Mouse (Mus musculus) limb, embryonic 15.5 days (tissue): Measurements from ENCODE around the gene Chaf1b. TPM values are rescaled to one million over a fixed set of nuclear protein-coding genes. Genes with fewer than 3 reads are reported as not detected.

Experiments used
- ATAC-seq: fragments of 200-750 bp; cut with Nextera tagmentation; 2 replicates; pipeline ENCODE4 v1.8.0; 2017; ENCODE audit warnings: low read depth, moderate TSS enrichment; ENCODE audit not compliant: insufficient number of reproducible peaks, low FRiP score, low TSS enrichment
- H3K27ac ChIP-seq: fragments of 300-500 bp; sonication (generic); 2 replicates; pipeline ENCODE4 v1.5.1; 2015; ENCODE audit warnings: moderate library complexity, mild to moderate bottlenecking, inconsistent platforms
- H3K27me3 ChIP-seq: fragments of 300-500 bp; sonication (generic); 2 replicates; pipeline ENCODE4 v1.6.1; 2015; ENCODE audit warnings: inconsistent platforms
- H3K36me3 ChIP-seq: fragments of 300-500 bp; sonication (generic); 2 replicates; pipeline ENCODE4 v1.6.1; 2015; ENCODE audit warnings: inconsistent platforms
- H3K4me1 ChIP-seq: fragments of 300-500 bp; sonication (generic); 2 replicates; pipeline ENCODE4 v1.6.1; 2015; ENCODE audit warnings: inconsistent platforms
- H3K4me2 ChIP-seq: fragments of 300-500 bp; sonication (generic); 2 replicates; pipeline ENCODE4 v1.6.1; 2015; ENCODE audit warnings: mild to moderate bottlenecking, inconsistent platforms
- H3K4me3 ChIP-seq: fragments of 300-500 bp; sonication (generic); 2 replicates; pipeline ENCODE4 v1.5.1; 2015; ENCODE audit warnings: mild to moderate bottlenecking, inconsistent platforms
- H3K9ac ChIP-seq: fragments of 300-500 bp; sonication (generic); 2 replicates; pipeline ENCODE4 v1.6.1; 2015; ENCODE audit warnings: inconsistent platforms
- H3K9me3 ChIP-seq: fragments of 300-500 bp; sonication (generic); 2 replicates; pipeline ENCODE4 v1.6.1; 2016; ENCODE audit warnings: inconsistent platforms
- WGBS: fragments of 180-500 bp; shearing (Covaris S2); methylation state at CpG from one replicate; pipeline ENCODE4 v1.1.7; 2015; 5-methylcytosine and 5-hydroxymethylcytosine counted together
- polyA plus RNA-seq: library from polyadenylated mRNA; unstranded; fragments of >200 nt; fragmentation: Nextera tagmentation; extraction: Ambion mirVana; gene quantifications from 2 replicates; pipeline ENCODE4 v1.2.1, GENCODE M21; 2015

Chaf1b gene
- polyA plus RNA-seq: 55.7 and 56.7 TPM in 2 replicates

GRCm38 (mm10) chr16:93883423-93884085 is at the start of gene Chaf1b:
Gene Chaf1b (plus strand): TSS chr16:93883901.
- Histone ChIP-seq H3K27me3 (no peaks in the 10 kb centered on the region), H3K4me2 (peak within 1 kb of the TSS; percentile 86), H3K4me1 (peaks cover 16% of the 10 kb centered on the region), H3K9ac (peak within 1 kb of the TSS; percentile 67), H3K27ac (peak within 1 kb of the TSS; percentile 50; the same call in 1 of the 2 replicates), H3K4me3 (peak within 1 kb of the TSS; percentile 85), H3K9me3 (no peaks in the 10 kb centered on the region), H3K36me3 (peaks cover 9% of the 10 kb centered on the region)
- ATAC-seq: peak; percentile 91
- under 1% methylated on average over 54 of the region's 54 CpGs for WGBS

GRCm38 (mm10) chr16:93834076-93834475 is 49.6 kb upstream of the Chaf1b start:
- H3K36me3 ChIP-seq: no peaks in the 10 kb centered on the region
- 90% methylated on average over 2 of the region's 2 CpGs for WGBS
- H3K9ac ChIP-seq: no peak overlapping the region
- H3K27ac ChIP-seq: no peak overlapping the region
- no peaks in the 10 kb centered on the region for H3K9me3 ChIP-seq
- no peak overlapping the region for H3K4me3 ChIP-seq
- H3K4me1 ChIP-seq: peaks cover 13% of the 10 kb centered on the region
- H3K27me3 ChIP-seq: no peaks in the 10 kb centered on the region
- H3K4me2 ChIP-seq: no peak overlapping the region
- no peak for ATAC-seq

- H3K4me2 ChIP-seq: no peak overlapping the region
- no peaks in the 10 kb centered on the region for H3K9me3 ChIP-seq
- H3K27me3 ChIP-seq: no peaks in the 10 kb centered on the region
- H3K4me1 ChIP-seq: no peaks in the 10 kb centered on the region; the same call in 1 of the 2 replicates
- WGBS: 90% methylated on average over 1 of the region's 1 CpGs
- no peaks in the 10 kb centered on the region for H3K36me3 ChIP-seq
- H3K27ac ChIP-seq: no peak overlapping the region
- no peak overlapping the region for H3K4me3 ChIP-seq
- no peak overlapping the region for H3K9ac ChIP-seq
- no peak for ATAC-seq
These were observed 44.7 kb upstream of the Chaf1b start for GRCm38 (mm10) chr16:93839049-93839448.

GRCm38 (mm10) chr16:93850527-93850926 is 33.2 kb upstream of the Chaf1b start:
- Histone ChIP-seq H3K4me2 (no peak overlapping the region), H3K27ac (no peak overlapping the region), H3K4me3 (no peak overlapping the region), H3K9me3 (no peaks in the 10 kb centered on the region), H3K27me3 (no peaks in the 10 kb centered on the region), H3K9ac (no peak overlapping the region), H3K4me1 (no peaks in the 10 kb centered on the region), H3K36me3 (peaks cover 78% of the 10 kb centered on the region)
- 97% methylated on average over 3 of the region's 3 CpGs for WGBS
- no peak for ATAC-seq

DNA sequence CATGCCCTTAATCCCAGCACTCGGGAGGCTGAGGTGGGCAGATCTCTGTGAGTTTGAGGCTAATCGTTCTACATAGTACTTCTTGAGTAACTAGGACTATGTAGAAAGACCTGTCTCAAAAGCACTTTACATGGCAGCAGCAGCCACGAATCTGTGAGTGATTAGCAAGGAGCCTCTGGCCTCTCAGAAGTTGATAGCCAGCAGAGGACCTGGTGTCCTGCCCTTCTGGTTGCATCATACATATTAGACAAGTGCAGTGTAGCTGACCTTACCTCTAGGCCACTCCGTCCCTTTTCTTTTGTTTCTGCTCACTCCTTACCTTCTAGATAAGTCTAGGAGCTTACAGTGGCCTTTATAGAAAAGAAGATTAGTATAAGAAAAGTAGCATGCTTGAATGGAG is 23.7 kb upstream of the Chaf1b start:
- Histone ChIP-seq H3K4me1 (no peaks in the 10 kb centered on the region), H3K4me3 (no peak overlapping the region), H3K4me2 (no peak overlapping the region), H3K27ac (no peak overlapping the region), H3K9ac (no peak overlapping the region), H3K36me3 (peaks cover 66% of the 10 kb centered on the region), H3K9me3 (no peaks in the 10 kb centered on the region), H3K27me3 (no peaks in the 10 kb centered on the region)
- 83% methylated on average over 4 of the region's 4 CpGs for WGBS
- ATAC-seq: no peak

GRCm38 (mm10) chr16:93860686-93861085 is 23.0 kb upstream of the Chaf1b start:
- Histone ChIP-seq H3K9ac (no peak overlapping the region), H3K27me3 (no peaks in the 10 kb centered on the region), H3K4me3 (no peak overlapping the region), H3K4me2 (no peak overlapping the region), H3K36me3 (peaks cover 66% of the 10 kb centered on the region), H3K9me3 (no peaks in the 10 kb centered on the region), H3K27ac (no peak overlapping the region), H3K4me1 (no peaks in the 10 kb centered on the region)
- ATAC-seq: no peak

DNA sequence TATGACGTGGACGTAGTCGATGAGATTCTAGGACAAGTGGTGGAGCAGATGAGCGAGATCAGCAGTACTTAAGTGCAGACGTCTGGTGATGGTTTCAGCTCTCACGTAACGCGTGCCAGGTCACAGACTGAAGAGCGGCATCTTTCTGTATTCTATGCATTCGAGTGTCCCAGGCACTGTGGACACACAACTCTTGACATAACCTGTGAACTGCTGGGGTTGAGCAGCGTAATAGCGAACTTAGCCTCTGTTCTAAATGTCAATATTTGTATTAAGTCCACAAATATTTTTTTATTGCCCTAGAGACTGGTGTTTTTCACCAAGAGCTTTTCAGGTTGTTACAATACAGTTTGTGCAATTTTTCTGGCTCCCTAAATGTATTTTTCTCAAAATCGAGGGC is 8.9 kb upstream of the Chaf1b start:
- Histone ChIP-seq H3K36me3 (peaks cover 71% of the 10 kb centered on the region), H3K4me3 (no peak overlapping the region), H3K27ac (no peak overlapping the region), H3K4me1 (no peaks in the 10 kb centered on the region), H3K4me2 (no peak overlapping the region), H3K27me3 (no peaks in the 10 kb centered on the region), H3K9ac (no peak overlapping the region), H3K9me3 (no peaks in the 10 kb centered on the region)
- no peak for ATAC-seq
- WGBS: 91% methylated on average over 13 of the region's 13 CpGs

GRCm38 (mm10) chr16:93877612-93878380 is 5.9 kb upstream of the Chaf1b start:
- no peak for ATAC-seq
- no peak overlapping the region for H3K9ac ChIP-seq
- no peaks in the 10 kb centered on the region for H3K27me3 ChIP-seq
- H3K36me3 ChIP-seq: peaks cover 43% of the 10 kb centered on the region
- 93% methylated on average over 6 of the region's 6 CpGs for WGBS
- H3K4me3 ChIP-seq: no peak overlapping the region
- H3K27ac ChIP-seq: no peak overlapping the region
- no peaks in the 10 kb centered on the region for H3K4me1 ChIP-seq
- H3K4me2 ChIP-seq: no peak overlapping the region
- no peaks in the 10 kb centered on the region for H3K9me3 ChIP-seq

- peak; percentile 59; the same call in 1 of the 2 replicates for ATAC-seq
- Histone ChIP-seq H3K27ac (0 out of 2 replicates have a peak overlapping the region, but pooled peaks have one; percentile 50), H3K36me3 (peaks cover 15% of the 10 kb centered on the region), H3K4me1 (peaks cover 16% of the 10 kb centered on the region), H3K9ac (peak overlapping the region; percentile 67), H3K4me3 (peak overlapping the region; percentile 85), H3K4me2 (peak overlapping the region; percentile 86), H3K27me3 (no peaks in the 10 kb centered on the region), H3K9me3 (no peaks in the 10 kb centered on the region)
- WGBS: under 1% methylated on average over 43 of the region's 43 CpGs
These were observed 503 bp downstream of the Chaf1b start for GRCm38 (mm10) chr16:93884086-93884721.

DNA sequence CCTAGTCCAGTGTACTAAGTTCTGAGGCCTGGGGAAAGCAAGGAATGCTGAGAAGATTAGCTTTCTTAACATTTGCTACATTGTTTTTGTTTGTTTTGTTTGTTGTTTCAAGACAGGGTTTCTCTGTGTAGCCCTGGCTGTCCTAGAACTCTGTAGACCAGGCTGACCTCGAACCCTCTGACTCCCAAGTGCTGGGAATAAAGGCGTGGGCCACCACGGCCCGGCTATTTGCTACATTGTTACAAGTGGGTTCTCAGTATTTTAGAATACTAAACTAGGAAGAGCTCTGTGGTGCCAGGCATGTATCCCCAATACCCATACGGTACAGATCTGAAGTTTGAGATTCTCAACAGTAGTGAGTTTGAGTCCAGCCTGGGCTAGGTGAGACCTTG is 1.0 kb downstream of the Chaf1b start:
- peaks cover 15% of the 10 kb centered on the region for H3K36me3 ChIP-seq
- H3K9ac ChIP-seq: peak overlapping the region; percentile 67; the same call in 1 of the 2 replicates
- H3K4me2 ChIP-seq: peak overlapping the region; percentile 86
- no peak for ATAC-seq
- WGBS: 48% methylated on average over 5 of the region's 5 CpGs
- no peaks in the 10 kb centered on the region for H3K9me3 ChIP-seq
- peak overlapping the region; percentile 85 for H3K4me3 ChIP-seq
- H3K27ac ChIP-seq: no peak overlapping the region
- peaks cover 16% of the 10 kb centered on the region for H3K4me1 ChIP-seq
- no peaks in the 10 kb centered on the region for H3K27me3 ChIP-seq

DNA sequence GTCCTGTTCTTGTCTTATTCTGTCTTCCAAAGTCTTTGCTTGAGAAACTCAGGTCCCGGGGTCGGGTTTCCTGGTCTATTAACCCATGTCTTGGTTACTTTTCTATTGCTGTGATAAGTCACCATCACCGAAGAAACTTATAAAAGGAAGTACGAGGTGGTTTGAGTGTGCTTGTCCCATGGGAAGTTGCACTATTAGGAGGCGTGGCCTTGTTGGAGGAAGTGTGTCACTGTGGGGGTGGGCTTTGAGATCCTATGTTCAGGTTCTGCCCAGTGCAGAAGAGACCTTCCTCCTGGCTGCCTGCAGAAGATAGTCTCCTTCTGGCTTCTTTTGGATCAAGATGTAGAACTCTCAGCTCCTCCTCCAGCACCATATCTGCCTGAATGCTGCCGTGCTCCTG is 4.8 kb downstream of the Chaf1b start:
- 87% methylated on average over 6 of the region's 6 CpGs for WGBS
- Histone ChIP-seq H3K36me3 (peaks cover 46% of the 10 kb centered on the region), H3K9ac (no peak overlapping the region), H3K27me3 (no peaks in the 10 kb centered on the region), H3K4me2 (no peak overlapping the region), H3K9me3 (no peaks in the 10 kb centered on the region), H3K4me3 (no peak overlapping the region), H3K27ac (no peak overlapping the region), H3K4me1 (peaks cover 10% of the 10 kb centered on the region)
- no peak for ATAC-seq
